9 mouse cellular contexts compared by ENCODE assay signal in genomic region chr13:21158071-21158470, GRCm38 (mm10). TPM values are rescaled to one million over a fixed set of nuclear protein-coding genes. Genes with fewer than 3 reads are reported as not detected.
DNase-seq lines count a peak whose midpoint lies in the region; ATAC-seq and TF ChIP-seq lines count a peak whose summit lies in the region.
"Had no signal": no experiment of that assay in that cellular context is flagged by ENCODE, and none has a peak within 500 bp of the region (broad histone marks: within the 10 kb centered on the region; RNA-seq: fewer than 3 reads in every experiment).

No protein-coding gene starts in this region.

- H3K27me3 ChIP-seq in megakaryocyte, embryonic 14.5 days (replicated peaks), result peaks cover 19% of the 10 kb centered on the region
- no peaks in the 10 kb centered on the region for H3K27me3 ChIP-seq in limb, embryonic 14.5 days (ENCODE audit: control insufficient read depth, insufficient read depth, low read length)
- H3K27me3 ChIP-seq in stomach, embryonic 15.5 days (replicated peaks), result 0 out of 2 replicates have a peak, but pooled peaks cover 3% of the 10 kb centered on the region

- H3K9me3 ChIP-seq in megakaryocyte, embryonic 14.5 days, result no peaks in the 10 kb centered on the region
- H3K9me3 ChIP-seq in limb, embryonic 14.5 days (ENCODE audit: control insufficient read depth, low read length), result no peaks in the 10 kb centered on the region
- no peaks in the 10 kb centered on the region for H3K9me3 ChIP-seq in stomach, embryonic 15.5 days

- no peak overlapping the region for H3K27ac ChIP-seq in limb, embryonic 14.5 days (replicated peaks; ENCODE audit: low read depth, low read length)
- no peak overlapping the region for H3K27ac ChIP-seq in stomach, embryonic 15.5 days

- peak overlapping the region; percentile 92 for H3K4me3 ChIP-seq in megakaryocyte, embryonic 14.5 days (replicated peaks)
- H3K4me3 ChIP-seq in limb, embryonic 14.5 days (replicated peaks; ENCODE audit: low read length), result peak overlapping the region; percentile 68; the same call in 1 of the 2 replicates
- peak overlapping the region; percentile 65 for H3K4me3 ChIP-seq in stomach, embryonic 15.5 days (replicated peaks)

- H3K9ac ChIP-seq in limb, embryonic 14.5 days (ENCODE audit: low read depth, low read length, severe bottlenecking), result no peak overlapping the region
- no peak overlapping the region for H3K9ac ChIP-seq in stomach, embryonic 15.5 days

- peaks cover 28% of the 10 kb centered on the region for H3K4me1 ChIP-seq in megakaryocyte, embryonic 14.5 days
- no peaks in the 10 kb centered on the region for H3K4me1 ChIP-seq in limb, embryonic 14.5 days (ENCODE audit: control insufficient read depth, insufficient read depth, low read length)
- peaks cover 9% of the 10 kb centered on the region; the same call in 1 of the 2 replicates for H3K4me1 ChIP-seq in stomach, embryonic 15.5 days

- H3K36me3 ChIP-seq in megakaryocyte, embryonic 14.5 days (replicated peaks; ENCODE audit: low read length), result no peaks in the 10 kb centered on the region
- H3K36me3 ChIP-seq in limb, embryonic 14.5 days (ENCODE audit: control insufficient read depth, insufficient read depth, low read length), result no peaks in the 10 kb centered on the region
- H3K36me3 ChIP-seq in stomach, embryonic 15.5 days, result no peaks in the 10 kb centered on the region

- ATAC-seq in megakaryocyte, adult 5-6 weeks (ENCODE audit: poor library complexity, severe bottlenecking), result no peak
- no peak for ATAC-seq in limb, embryonic 14.5 days (ENCODE audit: low FRiP score, low read depth)
- ATAC-seq in stomach, embryonic 15.5 days (ENCODE audit: insufficient read depth, low FRiP score, low read depth), result no peak

- peak overlapping the region; percentile 98 for H3K4me2 ChIP-seq in limb, embryonic 14.5 days (replicated peaks; ENCODE audit: low read depth, low read length, severe bottlenecking)
- peak overlapping the region; percentile 89; the same call in 1 of the 2 replicates for H3K4me2 ChIP-seq in stomach, embryonic 15.5 days

- 7% methylated on average over 9 of the region's 9 CpGs for WGBS in limb, embryonic 14.5 days
- 17% methylated on average over 9 of the region's 9 CpGs for WGBS in stomach, embryonic 15.5 days

- DNase-seq in cerebellum, adult 9-11 months, result peak; percentile 17
- no peak for DNase-seq in cerebellum, adult 18-20 months
- DNase-seq in limb, embryonic 14.5 days (ENCODE audit: low spot score), result no peak
- no peak for DNase-seq in gastrocnemius, postnatal 10 days
- no peak for DNase-seq in embryo, embryonic 9.5 days (ENCODE audit: extremely low spot score)

- no peak for TF ChIP-seq POLR2A in limb, embryonic 14.5 days (IDR thresholded peaks at IDR 0.05; ENCODE audit: borderline replicate concordance, extremely low read depth, insufficient read depth, insufficient read length)

RNA-seq across cellular contexts. Expression of gene Olfr1368, which starts 12.4 kb away (rescaled TPM):
- polyA plus RNA-seq in megakaryocyte, embryonic 14.5 days (2012; ENCODE audit: insufficient read depth, low replicate concordance), result not detected in 2 replicates
- not detected in 2 replicates for total RNA-seq in megakaryocyte, adult 5-6 weeks (2015)
- total RNA-seq in megakaryocyte, adult 5-6 weeks (2017), result not detected in 2 replicates
- not detected in 2 replicates for polyA plus RNA-seq in limb, embryonic 14.5 days (2012; rRNA removed)
- not detected in 2 replicates for polyA plus RNA-seq in limb, embryonic 14.5 days (2014; fragmentation: Nextera tagmentation; extraction: Ambion mirVana)
- not detected in 2 replicates for polyA plus RNA-seq in stomach, embryonic 15.5 days (2015; fragmentation: Nextera tagmentation; extraction: Ambion mirVana)
- total RNA-seq in gastrocnemius, postnatal 10 days (2021), result not detected
- total RNA-seq: adrenal gland, adult 18-20 months had no signal

RNA-seq across cellular contexts. Expression of gene Trim27, which starts 21.2 kb away (rescaled TPM):
- 63.6 and 88.3 TPM in 2 replicates for polyA plus RNA-seq in megakaryocyte, embryonic 14.5 days (2012; ENCODE audit: insufficient read depth, low replicate concordance)
- 47.7 and 50.6 TPM in 2 replicates for total RNA-seq in megakaryocyte, adult 5-6 weeks (2015)
- 79.9 and 84.0 TPM in 2 replicates for total RNA-seq in megakaryocyte, adult 5-6 weeks (2017)
- polyA plus RNA-seq in limb, embryonic 14.5 days (2012; rRNA removed), result 101 and 110 TPM in 2 replicates
- polyA plus RNA-seq in limb, embryonic 14.5 days (2014; fragmentation: Nextera tagmentation; extraction: Ambion mirVana), result 123 and 137 TPM in 2 replicates
- 132 and 143 TPM in 2 replicates for polyA plus RNA-seq in stomach, embryonic 15.5 days (2015; fragmentation: Nextera tagmentation; extraction: Ambion mirVana)
- 10 to 100 TPM; 27.9 to 36.8 TPM for total RNA-seq in gastrocnemius, postnatal 10 days (2021)

RNA-seq across cellular contexts. Expression of gene Olfr263, which starts 28.6 kb away (rescaled TPM):
- not detected in 2 replicates for polyA plus RNA-seq in megakaryocyte, embryonic 14.5 days (2012; ENCODE audit: insufficient read depth, low replicate concordance)
- not detected in 2 replicates for total RNA-seq in megakaryocyte, adult 5-6 weeks (2015)
- not detected in 2 replicates for total RNA-seq in megakaryocyte, adult 5-6 weeks (2017)
- not detected in 2 replicates for polyA plus RNA-seq in limb, embryonic 14.5 days (2012; rRNA removed)
- polyA plus RNA-seq in limb, embryonic 14.5 days (2014; fragmentation: Nextera tagmentation; extraction: Ambion mirVana), result not detected in 2 replicates
- not detected in 2 replicates for polyA plus RNA-seq in stomach, embryonic 15.5 days (2015; fragmentation: Nextera tagmentation; extraction: Ambion mirVana)
- total RNA-seq in gastrocnemius, postnatal 10 days (2021), result not detected
- total RNA-seq: adrenal gland, adult 18-20 months had no signal

RNA-seq across cellular contexts. Expression of gene Olfr1369-ps1, which starts 46.8 kb away (rescaled TPM):
- not detected in 2 replicates for polyA plus RNA-seq in megakaryocyte, embryonic 14.5 days (2012; ENCODE audit: insufficient read depth, low replicate concordance)
- not detected in 2 replicates for total RNA-seq in megakaryocyte, adult 5-6 weeks (2015)
- 0.04 TPM in 1 of 2 replicates, not detected in the other for total RNA-seq in megakaryocyte, adult 5-6 weeks (2017)
- polyA plus RNA-seq in limb, embryonic 14.5 days (2012; rRNA removed), result not detected in 2 replicates
- polyA plus RNA-seq in limb, embryonic 14.5 days (2014; fragmentation: Nextera tagmentation; extraction: Ambion mirVana), result not detected in 2 replicates
- polyA plus RNA-seq in stomach, embryonic 15.5 days (2015; fragmentation: Nextera tagmentation; extraction: Ambion mirVana), result not detected in 2 replicates
- not detected for total RNA-seq in gastrocnemius, postnatal 10 days (2021)
- total RNA-seq: adrenal gland, adult 18-20 months had no signal
